Mouse (Mus musculus): ENCODE data around the gene Eci2. TPM values are rescaled to one million over a fixed set of nuclear protein-coding genes. Genes with fewer than 3 reads are reported as not detected.

Eci2 gene
- total RNA-seq, 2 experiments from 2014 or later: 58.7 to 58.9 TPM

Other genes starting within 250 kb of the Eci2 start
- 10 to 100 TPM; 91.9 to 95.3 TPM for gene Prpf4b, start 151.8 kb downstream of the Eci2 start, total RNA-seq (2021)
- under 1 TPM; 0.29 to 0.32 TPM for gene Fam217a, start 102.8 kb downstream of the Eci2 start, total RNA-seq (2021)
- gene 4933417A18Rik, start 102.7 kb downstream of the Eci2 start, total RNA-seq (2021): not detected
- 1 to 10 TPM in 1 of 2 experiments, under 1 TPM in 1; 0.98 to 1.5 TPM for gene Eci3, start 63.3 kb downstream of the Eci2 start, total RNA-seq (2021)

Measured in layer of hippocampus, postnatal 10 days (tissue).